Mouse (Mus musculus) spleen, embryonic (tissue): ENCODE measurements at regions not wholly inside any gene's neighbourhood (a gene's known extent, or its start where the extent isn't known, plus 50 kb on each side); places are given as distances from the start of the nearest gene placed in this dataset.

Experiments
- CTCF ChIA-PET: fragments of 350-600 bp; sonication (Branson Sonifier 250); formaldehyde crosslinking; loops from one replicate; lab custom pipeline; 2022; lab: Charles Lee

- CTCF ChIA-PET: interaction anchor here (1.2 kb wide), 1 partner anchor 8 kb away, joined by 3 read pairs; no protein-coding TSS in a partner anchor
Observed at GRCm38 (mm10) chr3:133750061-133750460, 205.1 kb upstream of the Tet2 start.

- CTCF ChIA-PET: interaction anchor here (0.6 to 1.2 kb wide), 2 partner anchors 8 to 15 kb away, joined by 3 to 5 read pairs; no protein-coding TSS in a partner anchor
Observed at GRCm38 (mm10) chr3:133750606-133751005, 205.7 kb upstream of the Tet2 start.

GRCm38 (mm10) chr3:133751011-133751410, 206.1 kb upstream of the Tet2 start:
- CTCF ChIA-PET: interaction anchor here (0.6 kb wide), 1 partner anchor 15 kb away, joined by 5 read pairs; no protein-coding TSS in a partner anchor

- CTCF ChIA-PET: no interaction called here
Observed at GRCm38 (mm10) chr3:133751565-133751964, 206.6 kb upstream of the Tet2 start.

- CTCF ChIA-PET: no interaction called here
Observed at GRCm38 (mm10) chr3:133753041-133753440, 208.1 kb upstream of the Tet2 start.

- CTCF ChIA-PET: no interaction called here
Observed at GRCm38 (mm10) chr3:133754006-133754910, 209.3 kb upstream of the Tet2 start.

- CTCF ChIA-PET: no interaction called here
Observed at GRCm38 (mm10) chr3:133754911-133755259, 209.9 kb upstream of the Tet2 start.

GRCm38 (mm10) chr3:133757756-133758420, 212.9 kb upstream of the Tet2 start:
- CTCF ChIA-PET: interaction anchor here (1.6 kb wide), 1 partner anchor 8 kb away, joined by 3 read pairs; no protein-coding TSS in a partner anchor

GRCm38 (mm10) chr3:133758421-133758820, 213.5 kb upstream of the Tet2 start:
- CTCF ChIA-PET: interaction anchor here (1.6 kb wide), 1 partner anchor 8 kb away, joined by 3 read pairs; no protein-coding TSS in a partner anchor

GRCm38 (mm10) chr3:133759611-133760010, 214.7 kb upstream of the Tet2 start:
- CTCF ChIA-PET: no interaction called here

- CTCF ChIA-PET: interaction anchor here (0.7 kb wide), 1 partner anchor 128 kb away, joined by 3 read pairs; no protein-coding TSS in a partner anchor
Observed at GRCm38 (mm10) chr3:133760221-133760620, 215.3 kb upstream of the Tet2 start.

- CTCF ChIA-PET: no interaction called here
Observed at GRCm38 (mm10) chr3:133763721-133764120, 218.8 kb upstream of the Tet2 start.

- CTCF ChIA-PET: no interaction called here
Observed at GRCm38 (mm10) chr3:133773490-133773889, 228.6 kb upstream of the Tet2 start.

GRCm38 (mm10) chr3:133774229-133774628, 229.3 kb upstream of the Tet2 start:
- CTCF ChIA-PET: no interaction called here

GRCm38 (mm10) chr3:133776013-133776412, 231.1 kb upstream of the Tet2 start:
- CTCF ChIA-PET: no interaction called here

GRCm38 (mm10) chr3:133779161-133779789, 234.3 kb upstream of the Tet2 start:
- CTCF ChIA-PET: no interaction called here

GRCm38 (mm10) chr3:133783060-133783459, 238.1 kb upstream of the Tet2 start:
- CTCF ChIA-PET: no interaction called here

- CTCF ChIA-PET: no interaction called here
Observed at GRCm38 (mm10) chr3:133791361-133791760, 246.4 kb upstream of the Tet2 start.

GRCm38 (mm10) chr3:133809007-133809552, 264.1 kb upstream of the Tet2 start:
- CTCF ChIA-PET: no interaction called here

GRCm38 (mm10) chr3:133818966-133819700, 274.2 kb upstream of the Tet2 start:
- CTCF ChIA-PET: no interaction called here
